Mouse (Mus musculus) neural tube, embryonic 11.5 days (tissue): ENCODE results near the gene Xrcc3. TPM values are rescaled to one million over a fixed set of nuclear protein-coding genes. Genes with fewer than 3 reads are reported as not detected.

Source experiments
- ATAC-seq: fragments of 200-750 bp; cut with Nextera tagmentation; 2 replicates; pipeline ENCODE4 v1.8.0; 2017; ENCODE audit warnings: moderate number of reproducible peaks, mild to moderate bottlenecking, moderate TSS enrichment, moderate library complexity; ENCODE audit not compliant: insufficient read depth, low FRiP score, low TSS enrichment
- DNase-seq: peaks from one replicate; pipeline ENCODE4 v3.0.0-alpha.2; 2015; ENCODE audit warnings: low spot score
- H3K27ac ChIP-seq: fragments of 300-500 bp; sonication (generic); 2 replicates; pipeline ENCODE4 v1.5.1; 2014; ENCODE audit warnings: low read depth, mild to moderate bottlenecking, low read length
- H3K27me3 ChIP-seq: fragments of 300-500 bp; sonication (generic); 2 replicates; pipeline ENCODE4 v1.6.1; 2014; ENCODE audit warnings: mild to moderate bottlenecking, low read length, mixed read lengths; ENCODE audit not compliant: control insufficient read depth, insufficient read depth
- H3K36me3 ChIP-seq: fragments of 300-500 bp; sonication (generic); 2 replicates; pipeline ENCODE4 v1.6.1; 2014; ENCODE audit warnings: mild to moderate bottlenecking, low read length, moderate library complexity, mixed read lengths; ENCODE audit not compliant: control insufficient read depth, insufficient read depth
- H3K4me1 ChIP-seq: fragments of 300-500 bp; sonication (generic); 2 replicates; pipeline ENCODE4 v1.6.1; 2014; ENCODE audit warnings: low read length, mixed read lengths; ENCODE audit not compliant: control insufficient read depth, insufficient read depth
- H3K4me2 ChIP-seq: fragments of 300-500 bp; sonication (generic); 2 replicates; pipeline ENCODE4 v1.6.1; 2014; ENCODE audit warnings: low read depth, mild to moderate bottlenecking, moderate library complexity
- H3K4me3 ChIP-seq: fragments of 300-500 bp; sonication (generic); 2 replicates; pipeline ENCODE4 v1.5.1; 2014; ENCODE audit warnings: low read depth, low read length
- H3K9ac ChIP-seq: fragments of 300-500 bp; sonication (generic); 2 replicates; pipeline ENCODE4 v1.6.1; 2014; ENCODE audit warnings: mild to moderate bottlenecking, low read length
- H3K9me3 ChIP-seq: fragments of 300-500 bp; sonication (generic); 2 replicates; pipeline ENCODE4 v1.6.1; 2016; ENCODE audit warnings: low read length; ENCODE audit not compliant: control insufficient read depth
- WGBS: fragments of 180-500 bp; shearing (Covaris S2); extraction: QIAGEN DNeasy Blood & Tissue Kit; methylation state at CpG from one replicate; pipeline ENCODE4 v1.1.7; 2014; 5-methylcytosine and 5-hydroxymethylcytosine counted together
- polyA plus RNA-seq: library from polyadenylated mRNA; unstranded; fragments of >200 nt; fragmentation: Nextera tagmentation; extraction: Ambion mirVana; gene quantifications from 2 replicates; pipeline ENCODE4 v1.2.1, GENCODE M21; 2014

The Xrcc3 gene
- polyA plus RNA-seq, 1 experiment from 2014 or later: 12.8 TPM

DNA sequence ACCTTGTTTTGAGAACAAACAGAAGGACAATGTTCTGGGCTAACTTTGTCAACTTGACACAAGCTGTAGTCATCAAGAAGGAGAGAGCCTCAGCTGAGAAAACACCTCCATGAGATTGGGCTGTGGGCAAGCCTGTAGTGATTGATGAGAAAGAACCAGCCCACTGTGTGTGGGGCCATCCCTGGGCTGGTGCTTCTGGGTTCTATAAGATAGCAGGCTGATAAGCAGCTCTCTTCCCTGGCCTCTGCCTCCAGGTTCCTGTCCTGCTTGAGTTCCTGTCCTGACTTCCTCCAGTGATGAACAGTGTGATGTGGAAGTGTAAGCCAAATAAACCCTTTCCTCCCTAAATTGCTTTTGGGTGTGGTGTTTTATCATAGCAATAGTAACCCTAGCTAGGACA lies 59.0 kb downstream of the Xrcc3 start:
- Histone ChIP-seq H3K4me1 (peaks cover 7% of the 10 kb centered on the region), H3K27me3 (no peaks in the 10 kb centered on the region), H3K4me3 (no peak overlapping the region), H3K27ac (no peak overlapping the region), H3K9me3 (no peaks in the 10 kb centered on the region), H3K9ac (no peak overlapping the region), H3K4me2 (no peak overlapping the region), H3K36me3 (no peaks in the 10 kb centered on the region)
- DNase-seq: no peak
- ATAC-seq: no peak

DNA sequence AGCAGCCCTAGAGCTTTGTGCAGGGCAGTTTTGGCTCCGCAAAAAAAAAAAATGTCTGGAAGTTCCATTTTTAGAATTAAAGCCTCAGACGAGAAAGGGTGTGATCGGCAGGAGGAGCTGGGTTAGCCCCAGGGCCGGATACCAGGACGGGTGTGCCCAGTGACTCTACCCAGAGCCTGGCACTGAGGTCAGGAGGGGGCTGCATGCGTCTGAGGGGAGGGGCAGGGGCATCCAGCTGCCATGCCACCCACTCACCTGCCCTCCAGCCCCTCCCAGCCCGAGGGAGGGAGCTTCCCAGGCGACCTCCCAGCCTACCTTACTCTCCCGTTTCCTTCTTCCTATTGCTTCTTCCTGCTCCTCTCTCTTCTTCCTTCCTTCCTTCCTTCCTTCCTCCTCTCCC lies 60.3 kb downstream of the Xrcc3 start:
- H3K4me2 ChIP-seq: no peak overlapping the region
- DNase-seq (no peak), ATAC-seq (no peak)
- no peak overlapping the region for H3K4me3 ChIP-seq
- H3K27me3 ChIP-seq: no peaks in the 10 kb centered on the region
- no peak overlapping the region for H3K27ac ChIP-seq
- WGBS: 73% methylated on average over 8 of the region's 9 CpGs
- H3K9ac ChIP-seq: no peak overlapping the region
- H3K4me1 ChIP-seq: peaks cover 5% of the 10 kb centered on the region
- no peaks in the 10 kb centered on the region for H3K36me3 ChIP-seq
- no peaks in the 10 kb centered on the region for H3K9me3 ChIP-seq

Other genes starting within 250 kb of the Xrcc3 start
- gene Mark3, start 239.3 kb downstream of the Xrcc3 start, polyA plus RNA-seq: 70.5 and 73.1 TPM in 2 replicates
- gene Ckb, start 141.5 kb downstream of the Xrcc3 start, polyA plus RNA-seq: 2,083 and 2,271 TPM in 2 replicates
- gene Trmt61a, start 135.8 kb downstream of the Xrcc3 start, polyA plus RNA-seq: 5.8 and 6.6 TPM in 2 replicates
- 58.8 and 60.0 TPM in 2 replicates for gene Bag5, start 100.6 kb downstream of the Xrcc3 start, polyA plus RNA-seq
- gene Apopt1, start 100.6 kb downstream of the Xrcc3 start, polyA plus RNA-seq: 53.1 and 53.4 TPM in 2 replicates
- gene Klc1, start 55.0 kb downstream of the Xrcc3 start, polyA plus RNA-seq: 339 and 364 TPM in 2 replicates
- gene Zfyve21, start 297 bp upstream of the Xrcc3 start, polyA plus RNA-seq: 64.5 and 67.3 TPM in 2 replicates
- gene Ppp1r13b, start 94.2 kb upstream of the Xrcc3 start, polyA plus RNA-seq: 10.2 and 11.8 TPM in 2 replicates
- gene Atp5mpl, start 153.1 kb upstream of the Xrcc3 start, polyA plus RNA-seq: 613 and 635 TPM in 2 replicates
- gene Tdrd9, start 157.7 kb upstream of the Xrcc3 start, polyA plus RNA-seq: 1.2 and 1.5 TPM in 2 replicates
- gene Rd3l, start 167.4 kb upstream of the Xrcc3 start, polyA plus RNA-seq: not detected in 2 replicates